In genomic region chr11:88153880-88154279, GRCm38 (mm10) we compare ENCODE assay signal across 8 mouse cellular contexts. TPM values are rescaled to one million over a fixed set of nuclear protein-coding genes. Genes with fewer than 3 reads are reported as not detected.
DNase-seq lines count a peak whose midpoint lies in the region; ATAC-seq and TF ChIP-seq lines count a peak whose summit lies in the region.

No protein-coding gene starts in this region.

- H3K27ac ChIP-seq in kidney, postnatal 0 days: peak overlapping the region; percentile 62
- peak overlapping the region; percentile 82 for H3K27ac ChIP-seq in heart, embryonic 16.5 days (ENCODE audit: low read length)

- no peak overlapping the region for H3K4me2 ChIP-seq in kidney, postnatal 0 days (ENCODE audit: low read length)
- H3K4me2 ChIP-seq in heart, embryonic 16.5 days (ENCODE audit: low read depth, low read length): no peak overlapping the region

- H3K4me1 ChIP-seq in kidney, postnatal 0 days (replicated peaks; ENCODE audit: insufficient read depth, low read length): peaks cover 40% of the 10 kb centered on the region
- peaks cover 64% of the 10 kb centered on the region for H3K4me1 ChIP-seq in heart, embryonic 16.5 days (ENCODE audit: control insufficient read depth, insufficient read depth, low read length)

- no peak for TF ChIP-seq CTCF in kidney, postnatal 0 days (IDR thresholded peaks at IDR 0.05; ENCODE audit: low read depth)

- H3K36me3 ChIP-seq in kidney, postnatal 0 days (ENCODE audit: insufficient read depth, low read length): no peaks in the 10 kb centered on the region
- H3K36me3 ChIP-seq in heart, embryonic 16.5 days (ENCODE audit: control insufficient read depth, insufficient read depth): no peaks in the 10 kb centered on the region

- no peak overlapping the region for H3K9ac ChIP-seq in kidney, postnatal 0 days (ENCODE audit: low read depth, low read length)
- no peak overlapping the region for H3K9ac ChIP-seq in heart, embryonic 16.5 days (ENCODE audit: low read length)

- 62% methylated on average over 5 of the region's 5 CpGs for WGBS in kidney, postnatal 0 days
- 61% methylated on average over 5 of the region's 5 CpGs for WGBS in heart, embryonic 16.5 days

- H3K27me3 ChIP-seq in kidney, postnatal 0 days (ENCODE audit: insufficient read depth, low read length): no peaks in the 10 kb centered on the region
- no peaks in the 10 kb centered on the region for H3K27me3 ChIP-seq in heart, embryonic 16.5 days (ENCODE audit: control insufficient read depth, insufficient read depth, low read length)

- peak; percentile 36 for DNase-seq in embryo, embryonic 10.5 days (ENCODE audit: low spot score)
- DNase-seq in embryo, embryonic 9.5 days (ENCODE audit: extremely low spot score): no peak
- no peak for DNase-seq in kidney, postnatal 0 days (ENCODE audit: low spot score)
- no peak for DNase-seq in kidney, postnatal 4 days
- peak; percentile 64 for DNase-seq in lung, postnatal 36 days
- DNase-seq in spleen, postnatal 14 days (ENCODE audit: low spot score in 2 of 2): no peak

- no peak overlapping the region for H3K4me3 ChIP-seq in kidney, postnatal 0 days (replicated peaks; ENCODE audit: low read depth, low read length)
- H3K4me3 ChIP-seq in heart, embryonic 16.5 days (ENCODE audit: low read length): no peak overlapping the region

- no peak for ATAC-seq in kidney, postnatal 0 days (replicated peaks; ENCODE audit: low FRiP score, low read depth)
- ATAC-seq in heart, embryonic 16.5 days (replicated peaks; ENCODE audit: extremely low read depth, insufficient read depth, low FRiP score): no peak
- no peak for ATAC-seq in megakaryocyte progenitor cell, adult 5-6 weeks (replicated peaks; ENCODE audit: poor library complexity)

- H3K9me3 ChIP-seq in kidney, postnatal 0 days (replicated peaks; ENCODE audit: low read length): no peaks in the 10 kb centered on the region
- no peaks in the 10 kb centered on the region for H3K9me3 ChIP-seq in heart, embryonic 16.5 days (replicated peaks; ENCODE audit: control insufficient read depth, low read length)

RNA-seq across cellular contexts. Expression of gene Mrps23, which starts 50.3 kb away (rescaled TPM):
- polyA plus RNA-seq in kidney, postnatal 0 days (2015; fragmentation: Nextera tagmentation; extraction: Ambion mirVana): 76.3 and 77.7 TPM in 2 replicates
- polyA plus RNA-seq in heart, embryonic 16.5 days (2015; fragmentation: Nextera tagmentation; extraction: Ambion mirVana): 97.6 and 105 TPM in 2 replicates
- 64.5 and 73.5 TPM in 2 replicates for total RNA-seq in megakaryocyte progenitor cell, adult 5-6 weeks (2015)
- total RNA-seq in megakaryocyte progenitor cell, adult 5-6 weeks (2017): 49.0 and 90.6 TPM in 2 replicates

RNA-seq across cellular contexts. Expression of gene Cuedc1, which starts 56.0 kb away (rescaled TPM):
- 16.4 and 19.4 TPM in 2 replicates for polyA plus RNA-seq in kidney, postnatal 0 days (2015; fragmentation: Nextera tagmentation; extraction: Ambion mirVana)
- polyA plus RNA-seq in heart, embryonic 16.5 days (2015; fragmentation: Nextera tagmentation; extraction: Ambion mirVana): 15.2 and 17.6 TPM in 2 replicates
- total RNA-seq in megakaryocyte progenitor cell, adult 5-6 weeks (2015): 0.73 and 3.7 TPM in 2 replicates
- total RNA-seq in megakaryocyte progenitor cell, adult 5-6 weeks (2017): 0.12 and 1.0 TPM in 2 replicates

Comparison
In these comparisons a context has a peak if more than half of its experiments do, and no peak if none do; other contexts are left out.
1. DNase-seq: peak in embryo, embryonic 10.5 days (single experiment) and lung, postnatal 36 days (single experiment); none in embryo, embryonic 9.5 days (single experiment), kidney, postnatal 0 days (single experiment), kidney, postnatal 4 days (0 of 2) and spleen, postnatal 14 days (0 of 2).